Mouse (Mus musculus): ENCODE measurements around the gene Cntn5.

DNA sequence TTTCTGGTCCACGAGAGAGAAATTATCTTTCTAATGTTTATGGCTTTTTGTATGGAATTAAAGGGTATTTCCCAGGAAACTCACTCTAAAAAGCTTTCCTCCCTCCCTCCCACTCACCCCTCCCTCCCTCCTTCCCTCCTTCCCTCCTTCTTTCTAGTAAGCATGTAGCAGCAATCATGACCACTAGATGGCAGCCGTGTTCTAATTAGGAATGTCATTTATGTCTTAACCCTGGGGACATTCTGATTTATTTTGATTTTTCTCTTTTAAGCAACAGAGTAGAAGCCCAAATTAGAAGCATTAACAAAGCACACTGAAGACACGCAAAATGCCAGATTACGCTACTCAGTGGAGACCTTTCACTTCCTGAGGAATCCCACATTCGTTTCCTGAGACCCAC is 5.0 kb upstream of the Cntn5 start:
- TF ChIP-seq GATA1 (IDR thresholded peaks at IDR 0.05; ENCODE audit: borderline replicate concordance, low read length) (no peak), FLI1 (IDR thresholded peaks at IDR 0.05; ENCODE audit: low read length) (no peak)
